Comparison of ENCODE assay signal across 9 mouse cellular contexts in genomic region chr3:103429227-103429788, GRCm38 (mm10).
DNase-seq lines count a peak whose midpoint lies in the region; ATAC-seq and TF ChIP-seq lines count a peak whose summit lies in the region.
"Had no signal": no experiment of that assay in that cellular context is flagged by ENCODE, and none has a peak within 500 bp of the region (broad histone marks: within the 10 kb centered on the region; RNA-seq: fewer than 3 reads in every experiment).

No protein-coding gene starts in this region.

- H3K4me1 ChIP-seq in heart, adult 2 months (ENCODE audit: control insufficient read depth, insufficient read depth, low read length) = no peaks in the 10 kb centered on the region
- H3K4me1 ChIP-seq in heart, embryonic 12.5 days (replicated peaks) = peaks cover 6% of the 10 kb centered on the region
- H3K4me1 ChIP-seq: embryonic facial prominence, embryonic 13.5 days had no signal

- no peak for ATAC-seq in heart, embryonic 12.5 days (ENCODE audit: insufficient number of reproducible peaks, low FRiP score)

- peak; percentile 53 for TF ChIP-seq CTCF in heart, adult 2 months (IDR thresholded peaks at IDR 0.05)

- no peaks in the 10 kb centered on the region for H3K79me2 ChIP-seq in heart, adult 2 months (replicated peaks; ENCODE audit: control insufficient read depth, insufficient read depth, low read length)

- peak in 1 of 2 experiments; percentile 11 for DNase-seq in heart, adult 2 months
- peak; percentile 37 for DNase-seq in right cerebral cortex, postnatal 4 days
- DNase-seq in right cerebral cortex, postnatal 25 days = no peak
- DNase-seq in cerebellum, postnatal 25 days = peak; percentile 44 to 58
- peak; percentile 76 for DNase-seq in retina, embryonic 14.5 days (ENCODE audit: low spot score)
- DNase-seq in left cerebral cortex, adult 8-10 months (ENCODE audit: low spot score in 2 of 2) = no peak
- no peak for DNase-seq in frontal cortex, postnatal 14 days (ENCODE audit: low spot score in 2 of 2)

- no peak for TF ChIP-seq POLR2A in heart, adult 2 months (IDR thresholded peaks at IDR 0.05; ENCODE audit: insufficient read depth, low read depth, low read length)

- no peak overlapping the region for H3K9ac ChIP-seq in heart, adult 2 months (ENCODE audit: low read depth, low read length)
- H3K9ac ChIP-seq in heart, embryonic 12.5 days = no peak overlapping the region
- H3K9ac ChIP-seq: embryonic facial prominence, embryonic 13.5 days had no signal

- H3K9me3 ChIP-seq in heart, embryonic 12.5 days (replicated peaks) = no peaks in the 10 kb centered on the region
- H3K9me3 ChIP-seq: embryonic facial prominence, embryonic 13.5 days had no signal

- 28% methylated on average over 5 of the region's 5 CpGs for WGBS in heart, adult 2 months
- 15% methylated on average over 5 of the region's 5 CpGs for WGBS in heart, embryonic 12.5 days

- no peak overlapping the region for H3K4me3 ChIP-seq in heart, adult 2 months
- no peak overlapping the region for H3K4me3 ChIP-seq in heart, embryonic 12.5 days
- H3K4me3 ChIP-seq: embryonic facial prominence, embryonic 13.5 days had no signal

- intact Hi-C loops in heart, adult 2 months (cut with DNase I) = no loop called here

- H3K36me3 ChIP-seq in heart, adult 2 months (ENCODE audit: control insufficient read depth, insufficient read depth, low read length) = no peaks in the 10 kb centered on the region
- H3K36me3 ChIP-seq in heart, embryonic 12.5 days = no peaks in the 10 kb centered on the region
- H3K36me3 ChIP-seq: embryonic facial prominence, embryonic 13.5 days had no signal

- no peak overlapping the region for H3K27ac ChIP-seq in heart, adult 2 months
- no peak overlapping the region for H3K27ac ChIP-seq in heart, embryonic 12.5 days (ENCODE audit: poor library complexity, severe bottlenecking)
- H3K27ac ChIP-seq: embryonic facial prominence, embryonic 13.5 days had no signal

- no peak overlapping the region for H3K4me2 ChIP-seq in heart, embryonic 12.5 days
- H3K4me2 ChIP-seq: embryonic facial prominence, embryonic 13.5 days had no signal

- TF ChIP-seq EP300 in heart, adult 2 months (IDR thresholded peaks at IDR 0.05; ENCODE audit: insufficient read depth, low read depth, low read length) = no peak

- no peaks in the 10 kb centered on the region for H3K27me3 ChIP-seq in heart, adult 2 months (ENCODE audit: control insufficient read depth, insufficient read depth, low read length)
- no peaks in the 10 kb centered on the region for H3K27me3 ChIP-seq in heart, embryonic 12.5 days (replicated peaks)
- H3K27me3 ChIP-seq: embryonic facial prominence, embryonic 13.5 days had no signal

Comparison
In these comparisons a context has a peak if more than half of its experiments do, and no peak if none do; other contexts are left out.
1. DNase-seq: peak in right cerebral cortex, postnatal 4 days (single experiment), cerebellum, postnatal 25 days (2 of 2) and retina, embryonic 14.5 days (single experiment); none in right cerebral cortex, postnatal 25 days (single experiment), left cerebral cortex, adult 8-10 months (0 of 2) and frontal cortex, postnatal 14 days (0 of 2).